Mouse (Mus musculus) heart, embryonic 10.5 days (tissue): Measurements from ENCODE around the gene Hsd17b2. TPM values are rescaled to one million over a fixed set of nuclear protein-coding genes. Genes with fewer than 3 reads are reported as not detected.

Experiments
- DNase-seq: peaks from one replicate; pipeline ENCODE4 v3.0.0-alpha.2; 2017; ENCODE audit warnings: low spot score
- H3K27ac ChIP-seq: fragments of 300-500 bp; sonication (generic); 2 replicates; pipeline ENCODE4 v1.5.1; 2016; ENCODE audit warnings: mild to moderate bottlenecking
- H3K27me3 ChIP-seq: fragments of 300-500 bp; sonication (generic); 2 replicates; pipeline ENCODE4 v1.6.1; 2016; ENCODE audit warnings: mild to moderate bottlenecking; ENCODE audit not compliant: poor library complexity, insufficient read depth, severe bottlenecking
- H3K36me3 ChIP-seq: fragments of 300-500 bp; sonication (generic); 2 replicates; pipeline ENCODE4 v1.6.1; 2016; ENCODE audit warnings: mild to moderate bottlenecking, moderate library complexity
- H3K4me1 ChIP-seq: fragments of 300-500 bp; sonication (generic); 2 replicates; pipeline ENCODE4 v1.6.1; 2016; ENCODE audit warnings: mild to moderate bottlenecking
- H3K4me3 ChIP-seq: fragments of 300-500 bp; sonication (generic); 2 replicates; pipeline ENCODE4 v1.5.1; 2016; ENCODE audit warnings: mild to moderate bottlenecking, moderate library complexity
- H3K9me3 ChIP-seq: fragments of 300-500 bp; sonication (generic); 2 replicates; pipeline ENCODE4 v1.6.1; 2016; ENCODE audit warnings: mild to moderate bottlenecking, moderate library complexity
- WGBS: fragments of 180-500 bp; shearing (Covaris S2); methylation state at CpG from one replicate; pipeline ENCODE4 v1.1.7; 2016; 5-methylcytosine and 5-hydroxymethylcytosine counted together
- polyA plus RNA-seq: library from polyadenylated mRNA; unstranded; fragments of >200 nt; fragmentation: Nextera tagmentation; extraction: Ambion mirVana; gene quantifications from 2 replicates; pipeline ENCODE4 v1.2.1, GENCODE M21; 2016

Gene Hsd17b2
- polyA plus RNA-seq, 1 experiment from 2014 or later, result 0.35 TPM

- peaks cover 7% of the 10 kb centered on the region; the same call in 1 of the 2 replicates for H3K4me1 ChIP-seq
- H3K4me3 ChIP-seq, result no peak overlapping the region
- H3K27me3 ChIP-seq, result 0 out of 2 replicates have a peak, but pooled peaks cover 6% of the 10 kb centered on the region
- H3K36me3 ChIP-seq, result no peaks in the 10 kb centered on the region
- H3K9me3 ChIP-seq, result no peaks in the 10 kb centered on the region
- WGBS, result 49% methylated on average over 4 of the region's 4 CpGs
- DNase-seq, result no peak
- no peak overlapping the region for H3K27ac ChIP-seq
Observed at GRCm38 (mm10) chr8:117764625-117765024, 62.9 kb downstream of the Hsd17b2 start.

GRCm38 (mm10) chr8:117765947-117766346 is 64.2 kb downstream of the Hsd17b2 start:
- WGBS, result 14% methylated on average over 5 of the region's 5 CpGs
- Histone ChIP-seq H3K27ac (no peak overlapping the region), H3K27me3 (0 out of 2 replicates have a peak, but pooled peaks cover 6% of the 10 kb centered on the region), H3K36me3 (no peaks in the 10 kb centered on the region), H3K9me3 (no peaks in the 10 kb centered on the region), H3K4me1 (peaks cover 7% of the 10 kb centered on the region; the same call in 1 of the 2 replicates), H3K4me3 (no peak overlapping the region)
- no peak for DNase-seq

- Histone ChIP-seq H3K4me3 (no peak overlapping the region), H3K9me3 (no peaks in the 10 kb centered on the region), H3K27ac (no peak overlapping the region), H3K4me1 (peaks cover 7% of the 10 kb centered on the region; the same call in 1 of the 2 replicates), H3K36me3 (no peaks in the 10 kb centered on the region), H3K27me3 (0 out of 2 replicates have a peak, but pooled peaks cover 3% of the 10 kb centered on the region)
- WGBS, result 69% methylated on average over 7 of the region's 7 CpGs
- DNase-seq, result no peak
Observed at GRCm38 (mm10) chr8:117768971-117769370, 67.3 kb downstream of the Hsd17b2 start.

- H3K4me1 ChIP-seq, result 0 out of 2 replicates have a peak, but pooled peaks cover under 1% of the 10 kb centered on the region
- H3K4me3 ChIP-seq, result no peak overlapping the region
- H3K9me3 ChIP-seq, result no peaks in the 10 kb centered on the region
- no peak overlapping the region for H3K27ac ChIP-seq
- no peaks in the 10 kb centered on the region for H3K27me3 ChIP-seq
- DNase-seq, result no peak
- WGBS, result 65% methylated on average over 9 of the region's 9 CpGs
- no peaks in the 10 kb centered on the region for H3K36me3 ChIP-seq
Observed at GRCm38 (mm10) chr8:117771115-117771836, 69.6 kb downstream of the Hsd17b2 start.

DNA sequence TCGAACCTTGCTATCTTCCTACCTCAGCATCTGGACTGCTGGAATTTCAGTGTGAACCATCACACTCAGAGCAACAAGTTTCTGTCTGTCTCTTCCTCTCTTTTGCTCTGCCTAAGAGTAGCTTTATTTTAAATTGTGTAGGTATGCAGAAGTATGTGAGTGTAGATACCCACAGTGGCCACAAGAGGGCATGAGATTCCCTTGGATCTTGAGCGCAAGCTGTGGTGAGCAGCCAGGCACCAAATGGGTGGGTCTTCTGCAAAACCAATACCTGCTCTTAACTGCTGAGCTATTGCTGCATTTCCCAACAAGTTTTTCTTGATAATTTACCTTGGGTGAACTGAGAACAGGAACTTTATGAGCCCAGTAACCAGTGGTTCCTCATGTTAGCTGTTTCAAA is 70.4 kb downstream of the Hsd17b2 start:
- H3K27ac ChIP-seq, result no peak overlapping the region
- WGBS, result 68% methylated on average over 2 of the region's 2 CpGs
- H3K4me3 ChIP-seq, result no peak overlapping the region
- DNase-seq, result no peak
- H3K9me3 ChIP-seq, result no peaks in the 10 kb centered on the region
- H3K27me3 ChIP-seq, result no peaks in the 10 kb centered on the region
- H3K4me1 ChIP-seq, result no peaks in the 10 kb centered on the region
- no peaks in the 10 kb centered on the region for H3K36me3 ChIP-seq

DNA sequence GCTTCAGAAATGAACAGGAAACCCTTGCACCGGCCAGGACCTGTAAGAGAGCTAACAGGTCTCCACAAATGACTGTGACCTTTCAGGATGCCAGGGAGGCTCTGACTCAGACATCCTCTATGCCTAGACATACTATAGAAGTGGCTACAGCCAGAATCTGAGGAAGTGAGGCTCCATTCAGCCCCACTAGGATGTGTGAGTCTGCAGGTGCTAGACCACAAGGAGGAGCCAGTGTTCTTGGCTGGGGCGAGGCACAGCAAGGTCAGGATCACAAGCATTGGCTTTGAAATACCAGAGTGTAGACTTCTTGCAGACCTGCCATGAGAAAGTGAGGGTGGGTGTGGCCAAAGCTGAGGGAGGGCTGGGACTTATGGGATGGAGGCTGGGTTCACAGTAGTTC is 70.9 kb downstream of the Hsd17b2 start:
- H3K27ac ChIP-seq, result no peak overlapping the region
- H3K4me3 ChIP-seq, result no peak overlapping the region
- DNase-seq, result no peak
- no peaks in the 10 kb centered on the region for H3K4me1 ChIP-seq
- WGBS, result 47% methylated on average over 2 of the region's 2 CpGs
- H3K27me3 ChIP-seq, result no peaks in the 10 kb centered on the region
- no peaks in the 10 kb centered on the region for H3K9me3 ChIP-seq
- H3K36me3 ChIP-seq, result no peaks in the 10 kb centered on the region

DNA sequence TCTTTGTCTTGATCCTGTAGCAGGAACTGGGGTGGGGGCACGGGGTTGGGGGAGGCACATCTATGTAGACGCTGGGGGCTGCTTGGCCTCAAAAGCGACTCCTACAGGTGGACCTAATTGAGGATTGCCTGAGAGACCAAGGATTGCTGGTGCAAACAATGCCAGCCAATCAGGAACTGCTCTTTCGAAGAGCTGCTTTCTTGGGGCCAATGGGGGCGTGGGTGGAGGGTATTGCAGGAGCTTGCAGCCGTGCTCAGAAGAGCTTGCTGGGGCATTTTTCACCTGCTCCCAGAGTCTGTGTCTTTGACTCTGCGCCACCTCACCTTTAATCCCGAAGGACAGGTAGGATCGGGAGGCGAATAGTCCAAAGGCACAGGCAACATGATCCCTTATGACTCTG is 73.9 kb downstream of the Hsd17b2 start:
- Histone ChIP-seq H3K9me3 (no peaks in the 10 kb centered on the region), H3K27ac (no peak overlapping the region), H3K4me3 (no peak overlapping the region), H3K27me3 (no peaks in the 10 kb centered on the region), H3K36me3 (no peaks in the 10 kb centered on the region), H3K4me1 (no peaks in the 10 kb centered on the region)
- 37% methylated on average over 10 of the region's 10 CpGs for WGBS
- no peak for DNase-seq

- no peaks in the 10 kb centered on the region for H3K36me3 ChIP-seq
- no peak overlapping the region for H3K4me3 ChIP-seq
- no peak overlapping the region for H3K27ac ChIP-seq
- no peaks in the 10 kb centered on the region for H3K27me3 ChIP-seq
- no peaks in the 10 kb centered on the region for H3K9me3 ChIP-seq
- WGBS, result 83% methylated on average over 10 of the region's 10 CpGs
- no peaks in the 10 kb centered on the region for H3K4me1 ChIP-seq
- no peak for DNase-seq
Observed at GRCm38 (mm10) chr8:117776075-117776474, 74.4 kb downstream of the Hsd17b2 start.

- DNase-seq, result no peak
- no peaks in the 10 kb centered on the region for H3K9me3 ChIP-seq
- H3K4me1 ChIP-seq, result no peaks in the 10 kb centered on the region
- H3K27ac ChIP-seq, result no peak overlapping the region
- H3K36me3 ChIP-seq, result no peaks in the 10 kb centered on the region
- H3K27me3 ChIP-seq, result no peaks in the 10 kb centered on the region
- WGBS, result 70% methylated on average over 11 of the region's 11 CpGs
- no peak overlapping the region for H3K4me3 ChIP-seq
Observed at GRCm38 (mm10) chr8:117778531-117779322, 77.0 kb downstream of the Hsd17b2 start.

DNA sequence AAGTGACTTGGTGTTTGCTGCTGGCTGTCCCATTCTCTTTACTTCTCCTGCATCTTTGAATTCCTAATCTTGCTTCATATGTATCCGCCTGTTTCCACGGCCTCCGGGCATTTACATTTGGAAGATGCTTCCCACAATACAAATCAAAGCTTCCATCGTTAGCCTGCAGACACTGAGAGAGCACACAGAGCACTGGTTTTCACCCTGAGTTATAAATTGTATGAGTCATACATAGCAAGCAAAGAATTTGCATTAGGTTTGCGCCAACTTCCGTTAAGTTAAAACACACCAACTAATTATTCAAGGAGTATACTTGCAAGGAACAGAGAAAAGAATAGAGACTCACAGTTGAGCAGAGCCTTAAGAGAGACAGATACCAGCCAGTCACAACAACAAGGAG is 77.6 kb downstream of the Hsd17b2 start:
- Histone ChIP-seq H3K9me3 (no peaks in the 10 kb centered on the region), H3K36me3 (no peaks in the 10 kb centered on the region), H3K4me1 (no peaks in the 10 kb centered on the region), H3K4me3 (no peak overlapping the region), H3K27me3 (no peaks in the 10 kb centered on the region), H3K27ac (no peak overlapping the region)
- WGBS, result 86% methylated on average over 6 of the region's 6 CpGs
- DNase-seq, result no peak

DNA sequence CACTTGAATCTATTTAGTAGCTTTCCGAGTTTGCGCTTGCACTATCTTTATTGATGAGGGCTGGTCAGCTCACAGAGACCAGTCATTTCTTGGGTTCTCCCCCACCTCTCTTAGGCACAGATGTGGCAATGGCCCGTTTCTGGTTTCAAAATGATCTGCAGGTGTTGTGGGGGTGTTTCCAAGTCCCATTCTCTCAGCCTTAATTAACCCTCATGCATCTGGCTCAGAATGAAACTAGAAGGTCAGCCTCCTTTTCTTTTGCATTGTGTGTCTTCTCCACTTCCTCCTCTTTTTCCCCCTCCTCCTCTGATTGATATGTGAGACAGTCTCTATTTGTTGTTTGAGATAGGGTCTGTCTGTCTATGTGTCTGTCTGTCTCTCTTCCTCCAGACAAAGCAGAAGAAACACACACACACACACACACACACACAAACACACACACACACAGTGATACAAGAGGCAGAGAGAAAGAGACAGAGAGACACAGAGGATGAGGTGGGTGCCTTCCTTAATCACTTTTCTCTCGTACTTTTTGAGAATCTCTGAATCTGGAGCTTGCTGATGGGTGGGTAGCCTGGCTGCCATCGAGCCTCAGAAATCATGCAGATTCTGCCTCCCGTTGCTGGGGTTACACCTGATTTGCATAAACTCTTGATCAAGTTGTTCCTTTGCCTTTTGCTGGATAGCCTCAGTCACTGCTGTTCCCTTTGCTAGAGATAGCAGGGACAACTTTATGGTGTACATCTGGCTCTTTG is 79.8 kb downstream of the Hsd17b2 start:
- no peaks in the 10 kb centered on the region for H3K9me3 ChIP-seq
- H3K4me1 ChIP-seq, result no peaks in the 10 kb centered on the region
- 64% methylated on average over 6 of the region's 6 CpGs for WGBS
- H3K4me3 ChIP-seq, result no peak overlapping the region
- H3K27ac ChIP-seq, result no peak overlapping the region
- no peaks in the 10 kb centered on the region for H3K27me3 ChIP-seq
- no peak for DNase-seq
- no peaks in the 10 kb centered on the region for H3K36me3 ChIP-seq

- Histone ChIP-seq H3K27ac (no peak overlapping the region), H3K36me3 (peaks cover 12% of the 10 kb centered on the region), H3K4me1 (no peaks in the 10 kb centered on the region), H3K27me3 (no peaks in the 10 kb centered on the region), H3K4me3 (no peak overlapping the region), H3K9me3 (no peaks in the 10 kb centered on the region)
- no peak for DNase-seq
- 91% methylated on average over 7 of the region's 7 CpGs for WGBS
Observed at GRCm38 (mm10) chr8:117783021-117783420, 81.3 kb downstream of the Hsd17b2 start.

- Histone ChIP-seq H3K4me1 (no peaks in the 10 kb centered on the region), H3K4me3 (no peak overlapping the region)
Observed at GRCm38 (mm10) chr8:117786428-117786827, 84.7 kb downstream of the Hsd17b2 start.

More at GRCm38 (mm10) chr8:117786428-117786827, 84.7 kb downstream of the Hsd17b2 start:
- Histone ChIP-seq H3K9me3 (no peaks in the 10 kb centered on the region), H3K27ac (no peak overlapping the region), H3K36me3 (peaks cover 45% of the 10 kb centered on the region), H3K27me3 (no peaks in the 10 kb centered on the region)
- 89% methylated on average over 3 of the region's 3 CpGs for WGBS
- no peak for DNase-seq
